23 mouse cellular contexts compared by ENCODE assay signal in the genomic region with DNA sequence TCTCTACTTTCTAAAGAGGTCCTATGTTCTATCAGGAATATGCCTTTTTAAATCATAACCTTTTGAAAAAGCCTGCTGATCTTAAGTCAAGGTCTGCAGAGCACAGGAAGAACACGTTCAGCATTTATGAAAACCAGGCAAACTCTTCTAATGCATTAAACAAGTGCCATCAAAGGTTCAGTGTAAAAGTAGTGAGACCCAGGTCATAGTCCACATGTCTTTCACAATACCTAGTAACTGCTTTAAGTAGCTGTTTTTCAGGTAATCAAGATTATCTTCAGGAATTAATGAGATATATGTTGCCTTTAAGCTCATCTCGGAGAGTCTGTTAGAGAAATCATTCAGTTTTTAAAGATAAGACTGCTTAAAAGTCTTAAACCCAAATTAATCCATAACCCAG. TPM values are rescaled to one million over a fixed set of nuclear protein-coding genes. Genes with fewer than 3 reads are reported as not detected.
A peak's percentile ranks its signal among the peaks of the same experiment; 100 is the strongest.
DNase-seq lines count a peak whose midpoint lies in the region; ATAC-seq and TF ChIP-seq lines count a peak whose summit lies in the region.
"Had no signal": no experiment of that assay in that cellular context is flagged by ENCODE, and none has a peak within 500 bp of the region (broad histone marks: within the 10 kb centered on the region; RNA-seq: fewer than 3 reads in every experiment).

No protein-coding gene starts in this region.

- no peaks in the 10 kb centered on the region for H3K9me3 ChIP-seq in intestine, embryonic 16.5 days (ENCODE audit: control insufficient read depth, low read length)
- H3K9me3 ChIP-seq in intestine, embryonic 15.5 days, result no peaks in the 10 kb centered on the region
- no peaks in the 10 kb centered on the region for H3K9me3 ChIP-seq in liver, postnatal 0 days (ENCODE audit: low read length)
- H3K9me3 ChIP-seq in intestine, postnatal 0 days (ENCODE audit: control insufficient read depth), result no peaks in the 10 kb centered on the region

- no peaks in the 10 kb centered on the region for H3K79me2 ChIP-seq in liver, adult 2 months (ENCODE audit: control insufficient read depth, insufficient read depth, low read length)

- peak; percentile 79 for DNase-seq in liver, adult 2 months (ENCODE audit: extremely low read depth, low read depth, low spot score)
- DNase-seq in liver, postnatal 0 days, result no peak
- no peak for DNase-seq in gastrocnemius, postnatal 14 days
- DNase-seq: adrenal gland, adult 2 months; adrenal gland, adult 8-10 months; adrenal gland, postnatal 10 days; adrenal gland, postnatal 14 days; adrenal gland, postnatal 25 days; adrenal gland, postnatal 36 days; B cell, adult 2 months; cerebellum, adult 11 months; cerebellum, adult 11-12 months; cerebellum, adult 18-20 months had no signal

- TF ChIP-seq POLR2A in liver, adult 2 months (IDR thresholded peaks at IDR 0.05; ENCODE audit: extremely low read depth, insufficient read depth, low read length), result no peak

- peak; percentile 80 for ATAC-seq in intestine, embryonic 16.5 days
- no peak for ATAC-seq in intestine, embryonic 15.5 days
- no peak for ATAC-seq in liver, postnatal 0 days
- ATAC-seq in intestine, postnatal 0 days, result peak; percentile 75
- ATAC-seq: activated CD4-positive, CD25-positive, alpha-beta regulatory T cell, adult 4 months; CD4-positive, CD25-positive, alpha-beta regulatory T cell, adult 4 months; Patski had no signal

- H3K4me1 ChIP-seq in intestine, embryonic 16.5 days (ENCODE audit: control insufficient read depth, insufficient read depth, low read length), result no peaks in the 10 kb centered on the region
- H3K4me1 ChIP-seq in intestine, embryonic 15.5 days (replicated peaks), result no peaks in the 10 kb centered on the region
- H3K4me1 ChIP-seq in liver, adult 2 months (ENCODE audit: control insufficient read depth, insufficient read depth, low read length), result peaks cover 3% of the 10 kb centered on the region; the same call in 1 of the 2 replicates
- H3K4me1 ChIP-seq in liver, postnatal 0 days (ENCODE audit: insufficient read depth), result no peaks in the 10 kb centered on the region
- H3K4me1 ChIP-seq in intestine, postnatal 0 days (replicated peaks; ENCODE audit: control insufficient read depth, insufficient read depth, low read length), result no peaks in the 10 kb centered on the region

- WGBS in intestine, embryonic 16.5 days, result 62% methylated on average over 2 of the region's 2 CpGs
- 60% methylated on average over 2 of the region's 2 CpGs for WGBS in intestine, embryonic 15.5 days
- 39% methylated on average over 2 of the region's 2 CpGs for WGBS in liver, adult 2 months
- WGBS in liver, postnatal 0 days (ENCODE audit: insufficient replicate concordance), result 57% methylated on average over 2 of the region's 2 CpGs
- 35% methylated on average over 2 of the region's 2 CpGs for WGBS in intestine, postnatal 0 days

- no peak for TF ChIP-seq CTCF in liver, adult 2 months (IDR thresholded peaks at IDR 0.05; ENCODE audit: low read depth, low read length)
- no peak for TF ChIP-seq CTCF in liver, postnatal 0 days (IDR thresholded peaks at IDR 0.05; ENCODE audit: low read depth)
- no peak for TF ChIP-seq CTCF in intestine, postnatal 0 days (IDR thresholded peaks at IDR 0.05; ENCODE audit: low read depth)

- no peak overlapping the region for H3K27ac ChIP-seq in intestine, embryonic 16.5 days (ENCODE audit: low read length)
- H3K27ac ChIP-seq in intestine, embryonic 15.5 days, result no peak overlapping the region
- no peak overlapping the region for H3K27ac ChIP-seq in liver, adult 2 months (replicated peaks; ENCODE audit: insufficient read depth, low read depth, low read length)
- H3K27ac ChIP-seq in liver, postnatal 0 days (ENCODE audit: low read depth), result no peak overlapping the region
- no peak overlapping the region for H3K27ac ChIP-seq in intestine, postnatal 0 days (ENCODE audit: low read depth, low read length)

- no peak overlapping the region for H3K4me2 ChIP-seq in intestine, embryonic 16.5 days (ENCODE audit: low read depth, low read length)
- no peak overlapping the region for H3K4me2 ChIP-seq in intestine, embryonic 15.5 days (replicated peaks)
- H3K4me2 ChIP-seq in liver, postnatal 0 days (ENCODE audit: low read depth, low read length), result no peak overlapping the region
- no peak overlapping the region for H3K4me2 ChIP-seq in intestine, postnatal 0 days (replicated peaks; ENCODE audit: low read depth)

- H3K27me3 ChIP-seq in intestine, embryonic 16.5 days (replicated peaks; ENCODE audit: control insufficient read depth, insufficient read depth, low read length), result no peaks in the 10 kb centered on the region
- no peaks in the 10 kb centered on the region for H3K27me3 ChIP-seq in intestine, embryonic 15.5 days (replicated peaks)
- H3K27me3 ChIP-seq in liver, adult 2 months (ENCODE audit: control insufficient read depth, insufficient read depth, low read length), result no peaks in the 10 kb centered on the region
- H3K27me3 ChIP-seq in liver, postnatal 0 days (ENCODE audit: insufficient read depth, low read length), result no peaks in the 10 kb centered on the region
- no peaks in the 10 kb centered on the region for H3K27me3 ChIP-seq in intestine, postnatal 0 days (replicated peaks; ENCODE audit: control insufficient read depth, insufficient read depth, low read length)
- H3K27me3 ChIP-seq: CH12.LX, Patski had no signal

- no peak overlapping the region for H3K9ac ChIP-seq in intestine, embryonic 16.5 days (ENCODE audit: low read depth, low read length)
- no peak overlapping the region for H3K9ac ChIP-seq in intestine, embryonic 15.5 days
- no peak overlapping the region for H3K9ac ChIP-seq in liver, adult 2 months (ENCODE audit: low read depth, low read length)
- H3K9ac ChIP-seq in liver, postnatal 0 days (replicated peaks), result no peak overlapping the region
- no peak overlapping the region for H3K9ac ChIP-seq in intestine, postnatal 0 days (ENCODE audit: low read depth, low read length)

- no peak for TF ChIP-seq EP300 in liver, postnatal 0 days (IDR thresholded peaks at IDR 0.05; ENCODE audit: low read depth)

- no peaks in the 10 kb centered on the region for H3K36me3 ChIP-seq in intestine, embryonic 16.5 days (ENCODE audit: control insufficient read depth, insufficient read depth, low read length)
- H3K36me3 ChIP-seq in intestine, embryonic 15.5 days, result no peaks in the 10 kb centered on the region
- no peaks in the 10 kb centered on the region for H3K36me3 ChIP-seq in liver, adult 2 months (ENCODE audit: control insufficient read depth, insufficient read depth, low read length)
- no peaks in the 10 kb centered on the region; the same call in 1 of the 2 replicates for H3K36me3 ChIP-seq in liver, postnatal 0 days (replicated peaks; ENCODE audit: insufficient read depth, low read length)
- H3K36me3 ChIP-seq in intestine, postnatal 0 days (ENCODE audit: control insufficient read depth, insufficient read depth), result no peaks in the 10 kb centered on the region
- H3K36me3 ChIP-seq: G1E had no signal

- intact Hi-C loops in gastrocnemius, postnatal 14 days (cut with DNase I; ENCODE audit: low total_unique reads), result no loop called here

- no peak overlapping the region for H3K4me3 ChIP-seq in intestine, embryonic 16.5 days (ENCODE audit: low read length)
- no peak overlapping the region for H3K4me3 ChIP-seq in intestine, embryonic 15.5 days (replicated peaks)
- H3K4me3 ChIP-seq in liver, adult 2 months (ENCODE audit: insufficient read depth, low read depth, low read length), result no peak overlapping the region
- H3K4me3 ChIP-seq in liver, postnatal 0 days (ENCODE audit: low read depth, low read length), result no peak overlapping the region
- H3K4me3 ChIP-seq in intestine, postnatal 0 days (ENCODE audit: low read depth, low read length), result no peak overlapping the region

RNA-seq across cellular contexts. Expression of gene Adcy2, which starts 21.2 kb away (rescaled TPM):
- polyA plus RNA-seq in intestine, embryonic 16.5 days (2015; fragmentation: Nextera tagmentation; extraction: Ambion mirVana), result 1.1 and 1.5 TPM in 2 replicates
- polyA plus RNA-seq in intestine, embryonic 15.5 days (2015; fragmentation: Nextera tagmentation; extraction: Ambion mirVana), result 4.7 and 4.8 TPM in 2 replicates
- 0.09 and 0.40 TPM in 2 replicates for total RNA-seq in liver, adult 2 months (2014; rRNA removed)
- 0.07 and 0.11 TPM in 2 replicates for polyA plus RNA-seq in liver, adult 2 months (2012; rRNA removed)
- 0.31 and 0.44 TPM in 2 replicates for polyA plus RNA-seq in liver, postnatal 0 days (2015; fragmentation: Nextera tagmentation; extraction: Ambion mirVana)
- 1.2 and 1.3 TPM in 2 replicates for polyA plus RNA-seq in intestine, postnatal 0 days (2015; fragmentation: Nextera tagmentation; extraction: Ambion mirVana)
- 10 to 100 TPM; 32.8 to 33.0 TPM for total RNA-seq in gastrocnemius, postnatal 14 days (2021)
- total RNA-seq: CH12.LX, MEL had no signal
- polyA plus RNA-seq: activated CD4-positive, CD25-positive, alpha-beta regulatory T cell, adult 4 months; C2C12; CD4-positive, CD25-positive, alpha-beta regulatory T cell, adult 4 months; G1E had no signal

Comparison
In these comparisons a context has a peak if more than half of its experiments do, and no peak if none do; other contexts are left out.
1. ATAC-seq: peak in intestine, embryonic 16.5 days (single experiment) and intestine, postnatal 0 days (single experiment); none in intestine, embryonic 15.5 days (single experiment) and liver, postnatal 0 days (single experiment).